Mouse (Mus musculus): ENCODE measurements around the gene Palm2. TPM values are rescaled to one million over a fixed set of nuclear protein-coding genes. Genes with fewer than 3 reads are reported as not detected.
"Not testable (repeated sequence)": the region's sequence is repeated elsewhere in the genome, so short reads cannot be mapped to it uniquely, and the experiment has no call there.

The Palm2 gene
- polyA plus RNA-seq (2012; rRNA removed), result 0.03 TPM in 1 of 2 replicates, not detected in the other
- 0.06 TPM in 1 of 2 replicates, not detected in the other for polyA plus RNA-seq (2014; fragmentation: Nextera tagmentation; extraction: Ambion mirVana)

DNA sequence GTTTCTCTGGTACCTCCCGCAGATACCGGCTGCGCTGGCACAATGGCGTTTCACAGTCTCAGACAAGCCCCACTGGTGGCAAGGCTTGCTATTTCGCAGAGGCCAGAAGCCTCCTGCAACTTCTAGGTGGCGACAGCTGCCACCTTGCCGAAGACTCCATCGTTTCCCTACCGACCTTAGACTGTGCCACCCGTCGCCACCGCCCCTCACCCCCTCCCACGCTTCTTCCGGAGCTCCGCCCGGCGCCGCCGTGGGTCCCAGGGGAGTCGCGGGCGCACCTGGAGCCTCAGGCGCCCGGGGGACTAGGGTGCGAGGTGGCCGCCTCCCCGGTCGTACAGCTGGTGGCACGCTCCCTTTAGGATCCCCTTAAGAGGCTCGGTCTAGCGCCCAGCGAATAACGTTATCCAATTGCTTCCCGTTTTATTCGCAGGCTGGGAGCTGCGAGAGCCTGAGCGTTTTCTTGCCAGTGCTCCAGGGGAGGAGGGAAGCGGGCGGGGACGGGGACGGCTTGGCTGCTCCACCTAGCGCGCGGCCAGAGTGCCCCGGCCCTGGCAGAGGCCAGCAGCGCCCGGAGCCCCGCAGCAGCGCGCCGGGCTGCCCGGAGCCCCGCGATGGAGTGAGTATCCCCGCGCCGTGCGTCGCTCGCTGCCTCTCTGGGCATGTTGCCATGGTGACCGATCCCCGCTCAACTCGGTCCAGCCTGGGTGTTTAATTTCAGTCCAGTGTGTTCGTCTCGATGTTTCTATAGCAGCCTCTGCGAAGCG lies at the start of gene Palm2:
Gene Palm2, plus strand, starts transcription at position 307 of the 764 bp plus-strand sequence.
- no peak for ATAC-seq (ENCODE audit: insufficient read depth)
- Histone ChIP-seq H3K4me1 (replicated peaks; ENCODE audit: control insufficient read depth in 2 of 2, insufficient read depth in 2 of 2, low read length in 1 of 2) (no peaks in the 10 kb centered on the region), H3K27me3 (ENCODE audit: control insufficient read depth, insufficient read depth, low read length) (peaks cover 27% of the 10 kb centered on the region), H3K4me3 (ENCODE audit: insufficient read depth in 1 of 2, low read depth in 2 of 2, low read length in 2 of 2) (peak within 1 kb of the TSS; percentile 26 to 30; a peak in 3 of 4 replicates), H3K36me3 (replicated peaks; ENCODE audit: control insufficient read depth, insufficient read depth, low read depth) (no peaks in the 10 kb centered on the region), H3K4me2 (ENCODE audit: low read depth) (peak within 1 kb of the TSS; percentile 49), H3K27ac (no peak within 1 kb of the TSS), H3K9ac (replicated peaks) (no peak within 1 kb of the TSS), H3K9me3 (ENCODE audit: control insufficient read depth, low read length) (no peaks in the 10 kb centered on the region)
- WGBS (ENCODE audit: insufficient replicate concordance), result 2% methylated on average over 67 of the region's 67 CpGs
- no peak for DNase-seq (ENCODE audit: low read depth in 3 of 3, low spot score in 3 of 3)
- TF ChIP-seq CTCF (IDR thresholded peaks at IDR 0.05; ENCODE audit: low read depth) (no peak), EP300 (IDR thresholded peaks at IDR 0.05; ENCODE audit: low read depth) (no peak)

DNA sequence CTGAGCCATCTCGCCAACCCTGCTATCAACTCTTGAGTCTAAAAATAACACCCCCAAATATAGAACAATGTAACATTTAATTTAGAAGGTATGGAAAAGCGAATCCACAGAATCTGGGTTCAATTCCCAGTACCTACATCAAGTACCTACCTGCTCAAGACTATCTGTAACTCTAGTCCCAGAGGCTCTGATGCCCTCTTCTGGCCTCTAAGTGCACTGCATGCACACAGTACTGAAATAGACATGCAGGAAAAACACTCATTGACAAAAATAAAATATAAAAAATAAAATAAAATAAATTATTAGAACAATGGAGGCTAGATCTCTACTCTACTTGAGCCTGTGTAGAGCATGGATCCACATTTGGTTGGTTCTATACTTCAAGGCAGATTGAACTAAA lies 49.7 kb upstream of the Palm2 start:
- H3K9me3 ChIP-seq (ENCODE audit: control insufficient read depth, low read length), result no peaks in the 10 kb centered on the region
- WGBS (ENCODE audit: insufficient replicate concordance), result 68% methylated on average over 2 of the region's 2 CpGs
- H3K27me3 ChIP-seq (ENCODE audit: control insufficient read depth, insufficient read depth, low read length), result no peaks in the 10 kb centered on the region
- no peak overlapping the region for H3K4me2 ChIP-seq (ENCODE audit: low read depth)
- DNase-seq (ENCODE audit: low read depth in 3 of 3, low spot score in 3 of 3) (no peak), ATAC-seq (ENCODE audit: insufficient read depth) (no peak)
- no peak for TF ChIP-seq EP300 (IDR thresholded peaks at IDR 0.05; ENCODE audit: low read depth)
- TF ChIP-seq CTCF (IDR thresholded peaks at IDR 0.05; ENCODE audit: low read depth), result peak; percentile 37; the same call in 1 of the 2 replicates
- H3K27ac ChIP-seq, result no peak overlapping the region
- H3K4me3 ChIP-seq (ENCODE audit: insufficient read depth in 1 of 2, low read depth in 2 of 2, low read length in 2 of 2), result no peak overlapping the region
- no peak overlapping the region for H3K9ac ChIP-seq (replicated peaks)
- H3K36me3 ChIP-seq (replicated peaks; ENCODE audit: control insufficient read depth, insufficient read depth, low read depth), result no peaks in the 10 kb centered on the region
- H3K4me1 ChIP-seq (replicated peaks; ENCODE audit: control insufficient read depth in 2 of 2, insufficient read depth in 2 of 2, low read length in 1 of 2), result no peaks in the 10 kb centered on the region

DNA sequence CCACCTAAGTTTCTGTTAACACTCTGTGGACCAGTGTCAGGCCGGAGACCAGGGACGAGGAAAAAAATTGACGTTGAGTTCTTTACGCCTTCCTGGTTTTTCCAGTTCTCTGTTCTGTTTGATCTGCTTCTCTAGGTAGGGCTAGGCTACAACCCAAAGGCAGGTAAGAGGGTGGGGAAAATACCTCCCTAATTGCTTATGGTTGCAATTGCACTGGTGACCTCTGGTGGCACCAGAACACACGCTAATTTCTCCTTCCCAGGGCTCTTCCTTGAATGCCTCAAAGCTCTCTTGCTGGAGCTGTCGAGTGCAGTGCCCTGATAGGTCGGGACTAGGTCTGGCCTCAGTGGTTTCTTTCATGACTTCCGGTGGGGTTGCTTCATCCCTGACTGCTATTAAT lies 42.9 kb upstream of the Palm2 start:
- Histone ChIP-seq H3K4me1 (replicated peaks; ENCODE audit: control insufficient read depth in 2 of 2, insufficient read depth in 2 of 2, low read length in 1 of 2) (no peaks in the 10 kb centered on the region), H3K4me3 (ENCODE audit: insufficient read depth in 1 of 2, low read depth in 2 of 2, low read length in 2 of 2) (no peak overlapping the region), H3K9me3 (ENCODE audit: control insufficient read depth, low read length) (no peaks in the 10 kb centered on the region), H3K27ac (no peak overlapping the region), H3K9ac (replicated peaks) (no peak overlapping the region), H3K27me3 (ENCODE audit: control insufficient read depth, insufficient read depth, low read length) (no peaks in the 10 kb centered on the region), H3K36me3 (replicated peaks; ENCODE audit: control insufficient read depth, insufficient read depth, low read depth) (no peaks in the 10 kb centered on the region), H3K4me2 (ENCODE audit: low read depth) (no peak overlapping the region)
- 47% methylated on average over 8 of the region's 8 CpGs for WGBS (ENCODE audit: insufficient replicate concordance)
- TF ChIP-seq CTCF (IDR thresholded peaks at IDR 0.05; ENCODE audit: low read depth) (no peak), EP300 (IDR thresholded peaks at IDR 0.05; ENCODE audit: low read depth) (no peak)
- DNase-seq (ENCODE audit: low read depth in 3 of 3, low spot score in 3 of 3), result no peak
- ATAC-seq (ENCODE audit: insufficient read depth), result no peak

DNA sequence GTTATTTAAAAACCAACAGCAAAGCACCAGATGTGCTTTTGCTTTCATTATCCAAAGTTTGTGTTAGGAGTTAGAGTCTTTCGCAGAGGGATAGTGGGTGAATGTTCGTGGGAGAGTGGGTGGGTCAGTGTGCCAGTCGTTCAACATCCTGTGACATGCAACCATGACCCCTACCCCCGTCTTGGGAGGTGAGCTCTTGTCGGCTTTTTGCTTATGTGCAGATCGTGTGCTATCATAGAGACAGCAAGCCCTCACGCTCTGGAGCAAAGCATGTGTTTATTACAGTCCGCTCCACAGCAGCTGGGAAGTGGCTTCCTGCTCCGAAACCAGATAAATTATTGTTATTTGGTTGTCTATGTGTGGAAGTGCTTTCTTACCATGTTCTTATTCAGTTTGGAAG lies 37.6 kb upstream of the Palm2 start:
- DNase-seq (ENCODE audit: low read depth in 3 of 3, low spot score in 3 of 3) (no peak), ATAC-seq (ENCODE audit: insufficient read depth) (no peak)
- no peaks in the 10 kb centered on the region for H3K36me3 ChIP-seq (replicated peaks; ENCODE audit: control insufficient read depth, insufficient read depth, low read depth)
- WGBS (ENCODE audit: insufficient replicate concordance), result 58% methylated on average over 9 of the region's 9 CpGs
- no peaks in the 10 kb centered on the region for H3K27me3 ChIP-seq (ENCODE audit: control insufficient read depth, insufficient read depth, low read length)
- no peaks in the 10 kb centered on the region for H3K4me1 ChIP-seq (replicated peaks; ENCODE audit: control insufficient read depth in 2 of 2, insufficient read depth in 2 of 2, low read length in 1 of 2)
- H3K27ac ChIP-seq, result no peak overlapping the region
- no peak overlapping the region for H3K4me2 ChIP-seq (ENCODE audit: low read depth)
- TF ChIP-seq EP300 (IDR thresholded peaks at IDR 0.05; ENCODE audit: low read depth) (no peak), CTCF (IDR thresholded peaks at IDR 0.05; ENCODE audit: low read depth) (no peak)
- no peak overlapping the region for H3K9ac ChIP-seq (replicated peaks)
- no peak overlapping the region for H3K4me3 ChIP-seq (ENCODE audit: insufficient read depth in 1 of 2, low read depth in 2 of 2, low read length in 2 of 2)
- no peaks in the 10 kb centered on the region for H3K9me3 ChIP-seq (ENCODE audit: control insufficient read depth, low read length)

DNA sequence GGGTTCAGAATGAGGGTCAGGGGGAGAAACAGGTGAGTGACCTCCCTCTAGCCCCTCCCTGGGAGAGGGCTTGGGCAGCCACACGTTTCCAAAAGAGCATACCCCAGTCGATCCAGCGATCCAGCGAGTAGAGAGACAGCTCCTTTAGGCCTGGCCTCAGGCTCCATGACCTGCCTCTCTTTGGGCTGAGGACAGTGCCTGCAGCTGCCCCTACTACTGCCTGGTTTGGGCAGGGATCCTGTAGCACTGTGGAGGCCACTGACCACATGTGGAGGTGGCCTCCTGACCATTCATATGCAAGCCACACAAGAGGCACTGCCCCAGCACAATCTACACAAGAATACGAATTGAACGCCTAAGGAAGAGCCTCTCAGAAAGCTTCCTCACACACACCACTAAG lies 21.7 kb upstream of the Palm2 start:
- H3K4me1 ChIP-seq (replicated peaks; ENCODE audit: control insufficient read depth in 2 of 2, insufficient read depth in 2 of 2, low read length in 1 of 2); H3K27ac ChIP-seq; H3K4me2 ChIP-seq (ENCODE audit: low read depth); H3K9me3 ChIP-seq (ENCODE audit: control insufficient read depth, low read length); H3K27me3 ChIP-seq (ENCODE audit: control insufficient read depth, insufficient read depth, low read length); H3K9ac ChIP-seq (replicated peaks); DNase-seq (ENCODE audit: low read depth in 3 of 3, low spot score in 3 of 3); H3K4me3 ChIP-seq (ENCODE audit: insufficient read depth in 1 of 2, low read depth in 2 of 2, low read length in 2 of 2); H3K36me3 ChIP-seq (replicated peaks; ENCODE audit: control insufficient read depth, insufficient read depth, low read depth); ATAC-seq (ENCODE audit: insufficient read depth): not testable (repeated sequence)
- WGBS (ENCODE audit: insufficient replicate concordance), result 34% methylated on average over 6 of the region's 6 CpGs

All from liver, embryonic 14.5 days (tissue).